Mouse (Mus musculus): ENCODE measurements around the gene Hfm1. TPM values are rescaled to one million over a fixed set of nuclear protein-coding genes. Genes with fewer than 3 reads are reported as not detected.
A peak's percentile ranks its signal among the peaks of the same experiment; 100 is the strongest.

Gene Hfm1
- polyA plus RNA-seq, 1 experiment from 2014 or later, result 0.03 TPM

DNA sequence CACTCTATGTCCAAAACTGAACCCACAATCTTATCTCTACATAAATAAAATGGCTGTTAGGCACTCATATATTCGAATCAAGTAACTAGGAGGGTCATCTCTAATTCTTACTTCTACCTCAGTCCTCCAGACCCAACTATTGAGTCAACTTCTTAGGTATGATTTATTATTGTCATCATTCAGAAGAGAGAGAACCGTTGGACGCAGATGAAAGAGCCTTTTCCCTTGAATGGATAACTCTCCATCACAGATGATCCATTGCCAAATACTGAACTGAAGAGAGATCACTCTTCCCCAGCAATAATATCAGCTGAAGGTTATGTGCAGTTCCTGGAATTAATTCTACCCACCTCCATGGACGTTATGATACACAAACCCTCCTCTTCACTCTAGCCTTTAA is 20.2 kb upstream of the Hfm1 start:
- POLR2A ChIA-PET, result no interaction called here
- H3K27me3 ChIP-seq, result no peaks in the 10 kb centered on the region
- no peak for TF ChIP-seq CTCF (IDR thresholded peaks at IDR 0.05)
- in situ Hi-C loops (cut with MboI; ENCODE audit: low pct_unique_long_range_greater_than_20kb), result no loop called here
- DNase-seq (ENCODE audit: low read depth, low spot score) (no peak), ATAC-seq (no peak)
- CTCF ChIA-PET, result no interaction called here

DNA sequence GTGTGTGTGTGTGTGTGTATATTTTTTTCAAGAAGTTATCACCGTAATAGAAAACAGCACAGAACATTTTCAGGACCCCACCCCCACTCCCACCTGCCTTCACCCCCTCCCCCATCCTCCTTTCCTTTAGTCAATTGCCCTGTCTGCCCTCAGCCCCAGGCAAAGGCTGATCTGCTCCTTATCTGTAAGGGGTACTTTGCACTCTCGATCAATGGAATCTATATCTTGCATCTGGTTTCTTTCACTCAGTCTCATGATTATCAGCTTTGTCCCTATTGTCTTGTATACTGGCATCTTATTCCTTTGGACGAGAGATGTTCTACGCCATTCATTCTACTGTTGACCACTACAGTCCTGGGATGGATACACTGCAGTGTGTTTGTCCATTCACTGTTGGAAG is 1.9 kb upstream of the Hfm1 start:
- ATAC-seq, result no peak
- no peak for DNase-seq (ENCODE audit: low read depth, low spot score)
- in situ Hi-C loops (cut with MboI; ENCODE audit: low pct_unique_long_range_greater_than_20kb), result loop anchor here (5.0 kb wide), 1 partner anchor 34 kb away; the partner anchor contains the start of gene Cdc7
- ChIA-PET POLR2A (no interaction called here), CTCF (interaction anchor here (1.2 to 1.3 kb wide), 2 partner anchors 14 to 39 kb away, joined by 3 to 5 read pairs; no protein-coding TSS in a partner anchor)
- TF ChIP-seq CTCF (IDR thresholded peaks at IDR 0.05), result no peak
- H3K27me3 ChIP-seq, result peaks cover 13% of the 10 kb centered on the region

DNA sequence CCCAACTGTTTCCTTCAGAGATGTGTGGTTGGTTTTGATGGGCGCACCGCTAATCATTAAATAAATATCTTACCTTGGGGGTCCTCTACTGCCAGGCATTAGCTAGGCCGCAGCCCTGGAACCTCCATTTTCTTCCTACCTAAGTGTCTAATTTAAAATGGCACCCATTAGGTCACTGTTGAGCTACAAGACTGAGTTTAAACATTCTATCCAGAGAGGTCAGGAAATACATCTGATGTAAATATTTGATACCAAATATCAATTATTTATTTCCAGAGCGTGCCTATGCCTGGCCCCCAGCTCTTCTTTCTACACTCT is 207 bp upstream of the Hfm1 start:
- TF ChIP-seq CTCF (IDR thresholded peaks at IDR 0.05), result no peak
- no peak for ATAC-seq
- peaks cover 18% of the 10 kb centered on the region for H3K27me3 ChIP-seq
- CTCF ChIA-PET, result interaction anchor here (0.7 to 2.0 kb wide), 3 partner anchors 38 to 53 kb away, joined by 3 to 5 read pairs (median 4); partner anchors contain the start of gene Cdc7
- in situ Hi-C loops (cut with MboI; ENCODE audit: low pct_unique_long_range_greater_than_20kb), result loop anchor here (5.0 kb wide), 1 partner anchor 36 kb away; the partner anchor contains the start of gene Cdc7
- POLR2A ChIA-PET, result no interaction called here
- no peak for DNase-seq (ENCODE audit: low read depth, low spot score)

DNA sequence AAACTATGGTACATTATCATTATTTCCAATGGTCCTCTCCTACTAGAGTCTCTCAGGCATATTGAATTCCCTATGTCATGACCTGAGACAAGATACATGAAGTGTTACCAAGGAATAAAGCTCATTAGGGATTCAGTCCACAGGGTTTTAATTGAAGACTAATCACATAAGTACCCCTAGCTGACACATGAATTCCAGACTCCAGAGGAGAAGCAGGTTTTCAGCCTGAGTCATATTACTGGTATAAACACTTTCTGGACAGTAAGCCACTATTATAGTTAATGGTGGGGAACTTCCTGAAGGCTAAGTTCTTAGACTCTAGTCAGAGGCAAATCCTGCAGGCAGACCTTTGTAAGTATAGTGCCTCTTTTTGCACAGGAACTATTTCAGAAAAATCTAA is 6.8 kb downstream of the Hfm1 start:
- DNase-seq (ENCODE audit: low read depth, low spot score) (peak; percentile 88), ATAC-seq (peak; percentile 96)
- in situ Hi-C loops (cut with MboI; ENCODE audit: low pct_unique_long_range_greater_than_20kb), result no loop called here
- peaks cover 9% of the 10 kb centered on the region for H3K27me3 ChIP-seq
- ChIA-PET POLR2A (interaction anchor here (0.6 kb wide), 1 partner anchor 413 kb away, joined by 6 read pairs; no protein-coding TSS in a partner anchor), CTCF (interaction anchor here (1.5 kb wide), 1 partner anchor 9 kb away, joined by 3 read pairs; no protein-coding TSS in a partner anchor)
- no peak for TF ChIP-seq CTCF (IDR thresholded peaks at IDR 0.05)

DNA sequence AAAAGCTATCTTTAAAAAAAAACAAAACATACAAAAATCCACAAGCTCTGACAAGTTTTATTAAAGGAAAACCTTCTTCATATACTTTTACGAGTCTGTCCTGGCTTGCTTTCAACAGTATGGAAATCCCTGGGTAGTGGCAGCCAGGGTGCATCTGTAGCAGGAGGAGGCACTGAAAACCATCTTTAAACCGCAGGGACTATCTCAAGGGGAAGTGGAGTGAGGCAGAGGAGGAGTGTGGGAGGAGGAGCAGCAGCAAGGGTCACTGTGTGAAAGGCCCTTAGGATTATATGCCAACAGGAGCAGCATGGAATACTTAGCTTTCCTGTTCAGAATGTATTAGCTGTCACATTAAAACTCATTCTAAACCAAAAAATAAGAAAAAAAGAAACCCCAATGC is 29.2 kb downstream of the Hfm1 start:
- no peak for DNase-seq (ENCODE audit: low read depth, low spot score)
- POLR2A ChIA-PET, result no interaction called here
- CTCF ChIA-PET, result interaction anchor here (1.3 kb wide), 1 partner anchor 10 kb away, joined by 3 read pairs; no protein-coding TSS in a partner anchor
- peaks cover 38% of the 10 kb centered on the region for H3K27me3 ChIP-seq
- no peak for ATAC-seq
- in situ Hi-C loops (cut with MboI; ENCODE audit: low pct_unique_long_range_greater_than_20kb), result no loop called here
- no peak for TF ChIP-seq CTCF (IDR thresholded peaks at IDR 0.05)

DNA sequence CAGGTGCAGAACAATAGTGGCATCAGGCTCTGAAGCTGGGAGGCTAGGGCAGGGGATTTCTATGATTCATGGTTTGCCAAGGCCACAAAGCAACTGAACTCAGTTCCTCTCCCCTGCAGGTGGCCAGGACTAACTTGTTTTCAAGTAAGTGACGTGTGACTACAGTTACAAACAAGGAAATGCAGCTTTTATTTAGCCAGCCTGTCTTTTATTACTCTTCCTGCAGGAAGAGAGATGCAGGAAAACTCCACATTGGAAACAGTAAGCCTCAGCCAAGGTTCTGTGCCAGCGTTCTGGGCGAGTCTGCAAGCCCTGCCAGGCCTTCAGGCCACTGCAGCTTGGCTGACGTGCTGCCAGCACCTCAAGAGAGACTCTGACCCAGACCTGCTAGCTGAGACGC is 34.3 kb downstream of the Hfm1 start:
- in situ Hi-C loops (cut with MboI; ENCODE audit: low pct_unique_long_range_greater_than_20kb), result no loop called here

DNA sequence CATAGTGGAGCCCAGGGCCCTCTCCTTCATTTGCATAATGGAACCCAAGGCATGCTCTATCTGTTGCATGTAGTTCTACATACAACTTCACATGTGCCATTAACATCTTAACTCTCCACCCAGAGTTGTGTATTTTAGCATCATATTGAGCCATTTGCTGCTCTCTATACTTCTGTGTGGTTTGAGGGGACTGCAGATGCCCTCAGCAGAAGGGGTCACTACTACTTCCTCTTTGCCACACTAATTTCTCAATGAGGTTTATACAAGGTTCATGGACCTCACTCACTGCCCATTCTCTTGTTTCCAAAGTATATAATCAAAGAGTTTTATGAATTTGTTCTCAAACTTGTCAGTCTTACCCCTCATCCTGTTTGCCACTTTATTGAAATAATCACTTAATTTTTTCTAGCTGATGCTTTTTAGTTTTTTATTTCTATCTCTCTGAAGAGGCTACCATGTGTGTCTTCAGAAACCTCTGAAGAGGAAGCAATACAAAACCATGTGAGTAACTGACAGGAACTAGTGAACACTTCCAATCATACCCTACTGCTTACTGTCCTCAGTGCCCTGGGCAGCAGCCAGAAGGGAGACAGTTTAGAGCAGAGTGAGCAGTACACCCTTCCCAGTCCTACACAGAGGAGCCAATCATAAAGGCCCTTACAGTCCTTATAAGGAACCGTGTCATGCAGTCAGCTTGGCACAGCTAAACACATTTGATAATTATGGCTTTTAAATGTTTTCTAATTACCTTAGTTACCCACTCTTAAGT is 38.6 kb downstream of the Hfm1 start:
- peaks cover 71% of the 10 kb centered on the region for H3K27me3 ChIP-seq
- in situ Hi-C loops (cut with MboI; ENCODE audit: low pct_unique_long_range_greater_than_20kb), result no loop called here
- ChIA-PET POLR2A (no interaction called here), CTCF (no interaction called here)
- no peak for ATAC-seq
- no peak for TF ChIP-seq CTCF (IDR thresholded peaks at IDR 0.05)
- no peak for DNase-seq (ENCODE audit: low read depth, low spot score)

More for the DNA sequence above, 34.3 kb downstream of the Hfm1 start:
- ChIA-PET POLR2A (interaction anchor here (0.7 kb wide), 1 partner anchor 961 kb away, joined by 3 read pairs; no protein-coding TSS in a partner anchor), CTCF (interaction anchor here (1.1 to 1.4 kb wide), 4 partner anchors 12 to 25 kb away, joined by 3 to 4 read pairs (median 4); no protein-coding TSS in a partner anchor)
- DNase-seq (ENCODE audit: low read depth, low spot score) (no peak), ATAC-seq (no peak)
- H3K27me3 ChIP-seq, result peaks cover 69% of the 10 kb centered on the region
- no peak for TF ChIP-seq CTCF (IDR thresholded peaks at IDR 0.05)

DNA sequence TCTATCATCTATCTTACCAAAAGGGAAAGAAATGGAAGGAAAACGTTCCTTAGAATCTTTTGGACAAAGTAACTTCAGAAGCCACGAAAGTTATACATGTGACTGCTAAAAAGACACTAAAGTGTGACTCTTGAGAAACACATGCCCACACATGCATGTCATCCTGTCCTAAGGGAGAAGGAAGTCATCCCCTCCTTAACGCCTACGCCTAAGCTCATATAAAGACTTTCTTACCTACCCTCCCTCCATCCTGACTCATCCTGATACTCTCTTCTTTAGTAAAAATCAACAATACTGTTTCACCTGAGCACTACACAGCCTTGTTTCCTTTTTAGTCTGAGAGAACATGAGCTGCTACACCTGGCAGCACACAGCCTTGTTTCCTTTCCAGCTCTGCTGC is 40.6 kb downstream of the Hfm1 start:
- POLR2A ChIA-PET, result no interaction called here
- in situ Hi-C loops (cut with MboI; ENCODE audit: low pct_unique_long_range_greater_than_20kb), result no loop called here

DNA sequence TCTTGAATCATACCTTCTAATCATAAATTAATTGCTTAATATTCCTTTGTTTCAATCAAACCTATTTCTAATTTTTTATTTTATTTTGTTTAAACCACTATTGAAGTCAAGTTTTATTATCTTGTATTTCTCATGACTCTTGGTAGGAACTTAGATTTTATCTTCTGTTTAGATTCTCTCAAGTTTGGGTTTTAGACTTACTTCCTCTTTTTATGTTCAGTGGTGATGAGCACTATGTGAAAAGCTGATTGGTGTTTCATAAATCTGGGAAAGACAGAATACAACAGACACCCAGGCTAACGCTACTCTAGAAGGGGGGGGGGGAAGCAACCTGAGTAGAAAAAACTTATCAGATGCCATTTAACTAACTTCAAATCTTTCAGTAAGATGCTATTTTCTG is 49.7 kb downstream of the Hfm1 start:
- TF ChIP-seq CTCF (IDR thresholded peaks at IDR 0.05), result no peak
- in situ Hi-C loops (cut with MboI; ENCODE audit: low pct_unique_long_range_greater_than_20kb), result loop anchor here (10.0 kb wide), 1 partner anchor 448 kb away; no protein-coding TSS in a partner anchor

More for the DNA sequence above, 40.6 kb downstream of the Hfm1 start:
- no peak for DNase-seq (ENCODE audit: low read depth, low spot score)
- H3K27me3 ChIP-seq, result peaks cover 74% of the 10 kb centered on the region
- no peak for ATAC-seq
- TF ChIP-seq CTCF (IDR thresholded peaks at IDR 0.05), result no peak
- CTCF ChIA-PET, result interaction anchor here (0.7 to 2.2 kb wide), 3 partner anchors 9 to 636 kb away, joined by 3 to 7 read pairs (median 3); no protein-coding TSS in a partner anchor

DNA sequence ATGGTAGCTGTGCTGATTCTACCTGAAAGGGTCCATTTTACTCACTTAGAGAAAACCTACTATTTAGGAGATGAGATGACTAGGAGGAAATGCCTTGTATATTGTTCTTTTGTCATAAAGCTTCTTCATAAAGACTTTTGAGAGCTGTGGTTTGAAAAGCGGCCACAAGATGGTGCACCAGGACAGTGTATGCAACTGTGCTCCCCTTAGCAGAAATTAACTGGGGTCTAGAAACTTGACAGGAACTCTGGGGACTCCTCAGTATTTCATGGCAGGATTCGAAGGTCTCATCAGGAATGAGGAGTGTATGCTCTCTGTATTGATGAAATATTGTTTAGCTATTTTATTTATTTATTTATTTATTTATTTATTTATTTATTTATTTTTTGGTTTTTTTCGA is 65.7 kb downstream of the Hfm1 start:
- in situ Hi-C loops (cut with MboI; ENCODE audit: low pct_unique_long_range_greater_than_20kb), result no loop called here
- ATAC-seq, result no peak
- CTCF ChIA-PET, result interaction anchor here (0.7 to 2.7 kb wide), 24 partner anchors 8 to 653 kb away, joined by 3 to 14 read pairs (median 3); partner anchors contain the start of gene Cdc7
- peaks cover 16% of the 10 kb centered on the region for H3K27me3 ChIP-seq
- DNase-seq (ENCODE audit: low read depth, low spot score), result no peak
- peak; percentile 83 for TF ChIP-seq CTCF (IDR thresholded peaks at IDR 0.05)
- POLR2A ChIA-PET, result interaction anchor here (0.5 kb wide), 1 partner anchor 469 kb away, joined by 3 read pairs; no protein-coding TSS in a partner anchor

More for the DNA sequence above, 49.7 kb downstream of the Hfm1 start:
- ATAC-seq (no peak), DNase-seq (ENCODE audit: low read depth, low spot score) (no peak)
- ChIA-PET POLR2A (no interaction called here), CTCF (interaction anchor here (2.1 kb wide), 1 partner anchor 16 kb away, joined by 7 read pairs; no protein-coding TSS in a partner anchor)
- peaks cover 83% of the 10 kb centered on the region for H3K27me3 ChIP-seq

DNA sequence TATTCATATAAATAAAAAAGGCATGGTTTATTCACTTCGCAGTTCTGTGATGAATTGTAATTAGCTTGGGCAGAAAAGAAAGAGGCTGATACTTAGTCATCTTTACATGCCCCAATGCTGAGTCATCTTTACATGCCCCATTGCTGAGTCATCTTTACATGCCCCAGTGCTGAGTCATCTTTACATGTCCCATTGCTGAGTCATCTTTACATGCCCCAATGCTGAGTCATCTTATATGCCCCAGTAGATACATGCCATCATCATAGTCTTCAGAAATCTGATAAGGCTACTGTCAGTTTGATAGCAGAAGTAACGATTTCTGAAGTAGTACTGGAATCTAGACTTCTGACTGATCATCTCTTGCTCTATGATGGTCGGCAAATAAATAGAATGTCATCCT is 72.8 kb downstream of the Hfm1 start:
- DNase-seq (ENCODE audit: low read depth, low spot score) (no peak), ATAC-seq (peak; percentile 62)
- TF ChIP-seq CTCF (IDR thresholded peaks at IDR 0.05), result no peak
- in situ Hi-C loops (cut with MboI; ENCODE audit: low pct_unique_long_range_greater_than_20kb), result loop anchor here (10.0 kb wide), 1 partner anchor 462 kb away; no protein-coding TSS in a partner anchor
- peaks cover 17% of the 10 kb centered on the region for H3K27me3 ChIP-seq
- POLR2A ChIA-PET, result no interaction called here
- CTCF ChIA-PET, result no interaction called here

All from Patski (cell line).